Mouse (Mus musculus): ENCODE data around the gene Hacd3. TPM values are rescaled to one million over a fixed set of nuclear protein-coding genes. Genes with fewer than 3 reads are reported as not detected.

Hacd3 gene
- total and polyA plus RNA-seq, 3 experiments: 30.4 to 68.7 (median 41.5) TPM

- peak; percentile 56 for TF ChIP-seq HCFC1 (IDR thresholded peaks at IDR 0.05; ENCODE audit: low read depth, low read length)
- peak; percentile 25; the same call in 1 of the 2 replicates for TF ChIP-seq CHD2 (IDR thresholded peaks at IDR 0.05; ENCODE audit: low read length)
- peak; percentile 75; the same call in 1 of the 2 replicates for TF ChIP-seq MEF2A (IDR thresholded peaks at IDR 0.05; ENCODE audit: borderline replicate concordance, low read depth, low read length)
- TF ChIP-seq MXI1 (IDR thresholded peaks at IDR 0.05; ENCODE audit: low read depth, low read length): peak; percentile 41; the same call in 1 of the 2 replicates
- 0 out of 2 replicates have a peak, but pooled peaks have one; percentile 32 for TF ChIP-seq NELFE (IDR thresholded peaks at IDR 0.05; ENCODE audit: low read depth, low read length)
- TF ChIP-seq ZKSCAN1 (IDR thresholded peaks at IDR 0.05; ENCODE audit: borderline replicate concordance, low read depth, low read length): no peak
- peak; percentile 77 for TF ChIP-seq SIN3A (IDR thresholded peaks at IDR 0.05; ENCODE audit: low read length)
- peak; percentile 97 for TF ChIP-seq JUN (IDR thresholded peaks at IDR 0.05; ENCODE audit: insufficient read depth, low read depth, low read length)
Observed at GRCm38 (mm10) chr9:65010632-65011031, 10.9 kb downstream of the Hacd3 start (continued).

- Histone ChIP-seq H3K79me2 (replicated peaks; ENCODE audit: control insufficient read depth, extremely low read depth, insufficient read depth, poor library complexity, severe bottlenecking) (peaks cover 4% of the 10 kb centered on the region; the same call in 1 of the 2 replicates), H3K4me2 (ENCODE audit: insufficient read depth, low read depth, poor library complexity, severe bottlenecking) (no peak overlapping the region), H3K4me1 (ENCODE audit: control insufficient read depth in 1 of 2, insufficient read depth in 2 of 2) (peaks cover 7 to 13% of the 10 kb centered on the region in 2 experiments), H3K36me3 (replicated peaks in 1 of 2; ENCODE audit: control insufficient read depth in 1 of 2, insufficient read depth in 1 of 2, low read length in 1 of 2) (peaks cover 23 to 66% of the 10 kb centered on the region in 2 experiments), H3K4me3 (replicated peaks in 1 of 3; ENCODE audit: low read depth in 2 of 3, low read length in 2 of 3, poor library complexity in 1 of 3) (no peak overlapping the region), H3K9ac (ENCODE audit: insufficient read depth, low read depth) (no peak overlapping the region), H3K9me3 (replicated peaks; ENCODE audit: low read length) (no peaks in the 10 kb centered on the region), H3K27me3 (replicated peaks) (no peaks in the 10 kb centered on the region), H3K27ac (ENCODE audit: insufficient read depth, low read depth) (no peak overlapping the region)
- dilution Hi-C loops (cut with MboI; ENCODE audit: extremely low pct_ligation_motif_present, extremely low pct_unique_long_range_greater_than_20kb, low sequenced_read_pairs) (no loop called here), in situ Hi-C loops (cut with MboI; ENCODE audit: low pct_ligation_motif_present, low pct_unique_long_range_greater_than_20kb, low sequenced_read_pairs) (no loop called here)
- no peak for DNase-seq (ENCODE audit: extremely low read depth)
- TF ChIP-seq ZC3H11A (IDR thresholded peaks at IDR 0.05; ENCODE audit: low read depth, low read length) (no peak), POLR2AphosphoS2 (IDR thresholded peaks at IDR 0.05; ENCODE audit: low read depth, low read length) (no peak), JUND (conservative IDR thresholded peaks at IDR 0.05; ENCODE audit: low read depth, low read length) (no peak), MXI1 (IDR thresholded peaks at IDR 0.05; ENCODE audit: low read depth, low read length) (no peak), IRF4 (IDR thresholded peaks at IDR 0.05; ENCODE audit: low read depth, low read length) (no peak), RCOR1 (conservative IDR thresholded peaks at IDR 0.05; ENCODE audit: low read depth, low read length) (no peak), GABPA (IDR thresholded peaks at IDR 0.05; ENCODE audit: insufficient replicate concordance, low read depth, low read length) (no peak), BHLHE40 (IDR thresholded peaks at IDR 0.05; ENCODE audit: low read depth, low read length) (no peak), MEF2A (IDR thresholded peaks at IDR 0.05; ENCODE audit: borderline replicate concordance, low read depth, low read length) (no peak), PAX5 (IDR thresholded peaks at IDR 0.05; ENCODE audit: low read length) (no peak), E2F4 (IDR thresholded peaks at IDR 0.05; ENCODE audit: insufficient replicate concordance, low read depth, low read length) (no peak), TBP (conservative IDR thresholded peaks at IDR 0.05; ENCODE audit: low read depth, low read length) (no peak), CHD2 (IDR thresholded peaks at IDR 0.05; ENCODE audit: low read length) (no peak), RAD21 (IDR thresholded peaks at IDR 0.05; ENCODE audit: low read depth, low read length) (no peak)
Observed at GRCm38 (mm10) chr9:65005737-65006136, 15.8 kb downstream of the Hacd3 start.
